Mouse (Mus musculus) lung, postnatal 0 days (tissue): Measurements from ENCODE around the gene Vamp1.

Source experiments
- CTCF ChIP-seq: IDR thresholded peaks from 2 replicates; pipeline ENCODE4 v1.5.1; 2016; ENCODE audit warnings: antibody characterized with exemption, mild to moderate bottlenecking
- EP300 ChIP-seq: IDR thresholded peaks from 2 replicates; pipeline ENCODE4 v1.6.1; 2016; ENCODE audit warnings: antibody characterized with exemption, mild to moderate bottlenecking, control low read depth

GRCm38 (mm10) chr6:125197166-125197565 lies 18.2 kb upstream of the Vamp1 start:
- TF ChIP-seq CTCF (no peak), EP300 (no peak)
